Mouse (Mus musculus): ENCODE data around the gene Gm49342. TPM values are rescaled to one million over a fixed set of nuclear protein-coding genes. Genes with fewer than 3 reads are reported as not detected.
"Not testable (repeated sequence)": the region's sequence is repeated elsewhere in the genome, so short reads cannot be mapped to it uniquely, and the experiment has no call there.

Gene Gm49342
- polyA plus RNA-seq, 1 experiment from 2014 or later = not detected

DNA sequence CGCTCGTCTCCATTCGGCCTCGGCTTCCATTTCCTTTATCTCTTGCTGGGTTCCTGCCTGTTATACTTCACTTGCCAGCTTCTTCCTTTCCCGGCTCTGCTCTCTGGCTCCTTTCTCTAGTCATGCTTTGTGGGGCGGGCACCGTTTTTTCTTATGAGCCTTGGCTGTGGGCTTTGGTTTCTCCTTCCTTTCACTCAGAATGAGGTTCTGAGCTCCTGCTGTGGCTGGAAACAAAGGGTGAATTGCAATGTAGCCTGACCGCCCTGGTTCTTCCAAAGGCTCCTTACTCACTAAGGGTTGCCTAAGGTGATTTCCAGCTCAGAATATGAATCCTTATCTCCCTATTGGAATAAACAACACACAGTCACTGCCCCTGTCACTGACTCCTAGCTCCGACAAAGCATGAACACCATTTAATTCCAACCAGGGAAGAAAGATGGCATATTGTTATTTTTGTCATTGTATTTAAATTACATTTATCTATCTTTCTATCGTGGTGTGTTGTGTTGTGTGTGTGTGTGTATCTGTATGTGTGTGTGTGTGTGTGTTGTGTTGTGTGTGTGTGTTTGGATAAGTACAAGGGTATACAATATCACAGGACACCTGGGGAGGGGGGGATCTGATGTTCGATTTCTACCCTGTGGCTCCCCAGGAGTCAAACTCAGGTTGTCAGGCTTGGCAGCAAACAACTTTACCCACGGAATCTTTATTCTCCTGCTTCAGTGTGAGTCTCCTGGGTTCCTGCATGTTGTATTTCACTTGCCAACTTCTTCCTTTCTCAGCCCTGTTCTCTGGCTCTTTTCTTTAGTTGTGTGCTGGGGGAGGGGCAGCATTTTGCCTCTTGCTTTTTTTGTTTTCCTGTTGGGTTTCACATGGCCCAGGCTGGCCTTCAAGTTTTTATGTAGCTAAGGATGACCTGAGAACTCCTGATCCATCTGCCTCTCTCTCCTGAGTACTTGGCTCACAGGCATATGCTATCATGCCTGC lies 25.5 kb downstream of the Gm49342 start:
- peaks cover 13% of the 10 kb centered on the region for H3K4me1 ChIP-seq (replicated peaks)
- no peaks in the 10 kb centered on the region for H3K27me3 ChIP-seq
- H3K9ac ChIP-seq = no peak overlapping the region
- H3K4me3 ChIP-seq (replicated peaks) = no peak overlapping the region
- DNase-seq (no peak), ATAC-seq (ENCODE audit: low read depth) (no peak)
- H3K4me2 ChIP-seq = peak overlapping the region; percentile 17; the same call in 1 of the 2 replicates
- 27% methylated on average over 12 of the region's 12 CpGs for WGBS (ENCODE audit: insufficient replicate concordance)
- no peaks in the 10 kb centered on the region for H3K9me3 ChIP-seq (replicated peaks)
- H3K27ac ChIP-seq = no peak overlapping the region
- no peaks in the 10 kb centered on the region for H3K36me3 ChIP-seq

DNA sequence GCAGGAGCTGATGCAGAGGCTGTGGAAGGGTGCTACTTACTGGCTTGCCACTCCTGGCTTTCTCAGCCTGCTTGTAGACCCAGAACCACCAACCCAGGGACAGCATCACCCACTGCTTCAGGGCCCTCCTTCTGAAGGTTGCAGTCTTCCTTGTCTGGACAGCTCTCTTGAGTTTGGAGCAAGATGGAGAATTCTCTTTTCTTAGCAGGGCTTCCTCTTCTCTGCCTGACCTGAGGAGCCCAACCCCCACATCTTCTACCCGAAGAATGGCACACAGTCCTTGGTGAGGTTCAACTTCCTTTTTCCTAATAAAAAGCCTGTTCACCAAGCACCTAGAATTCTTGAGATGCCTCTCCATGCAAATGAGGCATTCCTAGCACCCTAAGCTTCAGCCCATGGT lies 26.5 kb downstream of the Gm49342 start:
- no peaks in the 10 kb centered on the region for H3K36me3 ChIP-seq
- no peaks in the 10 kb centered on the region for H3K27me3 ChIP-seq
- no peak for DNase-seq
- 13% methylated on average over 1 of the region's 1 CpGs for WGBS (ENCODE audit: insufficient replicate concordance)
- H3K9ac ChIP-seq = no peak overlapping the region
- H3K4me3 ChIP-seq (replicated peaks) = no peak overlapping the region
- no peak overlapping the region for H3K4me2 ChIP-seq
- no peaks in the 10 kb centered on the region for H3K9me3 ChIP-seq (replicated peaks)
- H3K4me1 ChIP-seq (replicated peaks) = peaks cover 13% of the 10 kb centered on the region
- H3K27ac ChIP-seq = no peak overlapping the region
- ATAC-seq (ENCODE audit: low read depth) = no peak

DNA sequence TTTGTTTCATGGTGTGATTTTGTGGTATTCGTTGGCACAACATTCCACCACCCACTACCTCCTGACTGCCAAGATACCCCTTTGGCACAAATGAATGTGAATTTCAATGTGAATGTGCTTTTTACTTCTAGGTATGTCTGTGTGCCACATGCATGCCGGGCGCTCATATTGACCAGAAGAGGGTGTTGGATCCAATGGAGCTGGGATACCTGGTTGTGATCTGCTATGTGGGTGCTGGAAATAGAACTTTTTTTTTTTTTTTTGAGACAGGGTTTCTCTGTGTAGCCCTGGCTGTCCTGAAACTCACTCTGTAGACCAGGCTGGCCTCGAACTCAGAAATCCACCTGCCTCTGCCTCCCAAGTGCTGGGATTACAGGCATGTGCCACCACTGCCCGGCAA lies 28.7 kb downstream of the Gm49342 start:
- not testable (repeated sequence) for H3K4me3 ChIP-seq (replicated peaks); DNase-seq; H3K9ac ChIP-seq; H3K9me3 ChIP-seq (replicated peaks); H3K36me3 ChIP-seq; H3K27ac ChIP-seq; ATAC-seq (ENCODE audit: low read depth); H3K4me2 ChIP-seq; H3K27me3 ChIP-seq
- 72% methylated on average over 5 of the region's 5 CpGs for WGBS (ENCODE audit: insufficient replicate concordance)
- H3K4me1 ChIP-seq (replicated peaks) = peaks cover 13% of the 10 kb centered on the region

DNA sequence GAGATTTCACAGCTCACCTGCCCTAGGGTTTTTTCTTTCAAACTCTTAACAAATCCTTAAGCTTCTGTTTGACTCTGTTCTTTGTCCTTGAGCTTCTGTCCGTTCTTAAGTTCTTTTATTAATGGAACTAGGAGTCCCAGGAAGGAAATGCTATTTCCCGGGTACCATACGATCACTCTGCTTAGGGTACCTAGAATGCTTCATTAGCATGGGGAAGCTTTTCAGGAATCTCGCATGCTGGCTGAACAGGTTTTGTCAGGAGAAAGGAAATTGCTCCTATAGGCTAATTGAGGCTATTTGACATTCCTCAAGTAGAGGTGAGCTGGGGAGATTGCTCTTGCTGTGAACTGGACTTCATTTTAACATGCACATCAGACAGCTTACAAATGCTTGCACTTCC lies 29.4 kb downstream of the Gm49342 start:
- ATAC-seq (ENCODE audit: low read depth) = no peak
- H3K4me2 ChIP-seq = no peak overlapping the region
- no peak overlapping the region for H3K27ac ChIP-seq
- H3K9me3 ChIP-seq (replicated peaks) = no peaks in the 10 kb centered on the region
- no peak overlapping the region for H3K4me3 ChIP-seq (replicated peaks)
- no peak for DNase-seq
- no peaks in the 10 kb centered on the region for H3K36me3 ChIP-seq
- H3K27me3 ChIP-seq = no peaks in the 10 kb centered on the region
- 55% methylated on average over 4 of the region's 4 CpGs for WGBS (ENCODE audit: insufficient replicate concordance)
- no peak overlapping the region for H3K9ac ChIP-seq
- H3K4me1 ChIP-seq (replicated peaks) = peaks cover 13% of the 10 kb centered on the region

DNA sequence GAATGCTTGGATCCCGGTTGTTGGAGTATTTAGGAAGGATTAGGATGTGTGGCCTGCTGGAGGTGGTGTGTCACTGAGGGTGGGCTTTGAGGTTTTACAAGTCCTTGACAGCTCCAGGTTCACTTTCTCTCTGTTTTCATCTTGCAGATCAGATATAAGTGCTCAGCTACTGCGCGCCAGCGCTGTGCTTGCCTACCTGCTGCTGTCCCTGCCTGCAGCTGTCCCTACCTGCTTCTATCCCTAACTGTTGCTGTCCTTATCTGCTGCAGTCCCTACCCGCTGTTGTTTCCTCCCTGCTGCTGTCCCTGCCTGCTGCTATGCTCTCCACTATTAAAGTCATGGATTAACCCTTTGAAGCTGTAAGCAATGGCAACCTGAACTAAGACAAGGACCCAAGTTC lies 30.7 kb downstream of the Gm49342 start:
- no peak for DNase-seq
- ATAC-seq (ENCODE audit: low read depth) = no peak
- Histone ChIP-seq H3K36me3 (no peaks in the 10 kb centered on the region), H3K4me3 (replicated peaks) (no peak overlapping the region), H3K9me3 (replicated peaks) (no peaks in the 10 kb centered on the region), H3K9ac (no peak overlapping the region), H3K4me2 (no peak overlapping the region), H3K27me3 (no peaks in the 10 kb centered on the region), H3K27ac (no peak overlapping the region), H3K4me1 (replicated peaks) (peaks cover 6% of the 10 kb centered on the region)
- WGBS (ENCODE audit: insufficient replicate concordance) = 49% methylated on average over 5 of the region's 5 CpGs

DNA sequence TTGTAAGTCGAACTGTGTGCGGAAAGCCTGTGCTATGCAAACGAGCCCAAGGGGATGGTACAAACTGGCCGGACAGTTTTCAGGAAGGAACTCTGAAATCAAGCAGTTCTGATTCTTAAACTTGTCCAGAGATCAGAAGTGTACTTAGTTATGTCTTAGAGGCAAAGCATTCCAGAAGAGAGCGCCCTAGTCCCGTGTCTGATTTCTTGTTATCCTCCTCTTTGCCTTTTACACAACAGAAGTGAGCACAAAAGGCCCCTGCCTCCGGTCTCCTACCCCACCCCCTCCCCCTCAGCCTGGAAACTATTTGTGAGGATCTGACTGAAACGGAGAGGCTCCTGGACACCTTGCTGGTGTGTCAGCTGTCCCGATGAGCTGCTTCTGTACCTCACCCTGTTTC lies 32.4 kb downstream of the Gm49342 start:
- H3K9me3 ChIP-seq (replicated peaks) = no peaks in the 10 kb centered on the region
- ATAC-seq (ENCODE audit: low read depth) (no peak), DNase-seq (no peak)
- no peak overlapping the region for H3K9ac ChIP-seq
- no peak overlapping the region for H3K4me3 ChIP-seq (replicated peaks)
- no peaks in the 10 kb centered on the region for H3K27me3 ChIP-seq
- 28% methylated on average over 9 of the region's 9 CpGs for WGBS (ENCODE audit: insufficient replicate concordance)
- no peaks in the 10 kb centered on the region for H3K36me3 ChIP-seq
- no peak overlapping the region for H3K4me2 ChIP-seq
- H3K4me1 ChIP-seq (replicated peaks) = peaks cover 7% of the 10 kb centered on the region; the same call in 1 of the 2 replicates
- H3K27ac ChIP-seq = no peak overlapping the region

DNA sequence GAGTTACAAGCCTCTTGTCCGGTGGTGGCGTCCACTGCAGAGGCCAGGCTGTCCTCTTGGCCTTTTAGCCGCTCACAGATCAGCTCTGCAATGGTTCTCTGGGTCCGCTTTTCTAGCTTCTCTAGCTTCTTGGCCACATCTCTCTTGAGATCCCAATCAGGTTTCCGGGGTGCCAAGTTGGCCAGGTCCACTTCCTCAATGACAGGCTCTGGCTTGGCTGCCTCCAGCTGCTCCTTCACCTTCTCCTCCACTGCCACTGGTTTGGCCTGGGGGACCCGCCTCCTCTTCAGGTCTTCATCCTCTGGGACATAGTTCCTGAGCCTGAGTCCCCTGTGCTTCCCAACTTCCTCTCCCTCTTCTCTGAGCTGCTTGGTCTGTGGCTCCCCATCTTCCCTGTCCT lies 34.1 kb downstream of the Gm49342 start:
- not testable (repeated sequence) for ATAC-seq (ENCODE audit: low read depth); H3K36me3 ChIP-seq; H3K27me3 ChIP-seq; H3K9ac ChIP-seq; H3K9me3 ChIP-seq (replicated peaks); H3K4me1 ChIP-seq (replicated peaks); H3K27ac ChIP-seq; H3K4me2 ChIP-seq; DNase-seq; H3K4me3 ChIP-seq (replicated peaks)
- 42% methylated on average over 6 of the region's 6 CpGs for WGBS (ENCODE audit: insufficient replicate concordance)

DNA sequence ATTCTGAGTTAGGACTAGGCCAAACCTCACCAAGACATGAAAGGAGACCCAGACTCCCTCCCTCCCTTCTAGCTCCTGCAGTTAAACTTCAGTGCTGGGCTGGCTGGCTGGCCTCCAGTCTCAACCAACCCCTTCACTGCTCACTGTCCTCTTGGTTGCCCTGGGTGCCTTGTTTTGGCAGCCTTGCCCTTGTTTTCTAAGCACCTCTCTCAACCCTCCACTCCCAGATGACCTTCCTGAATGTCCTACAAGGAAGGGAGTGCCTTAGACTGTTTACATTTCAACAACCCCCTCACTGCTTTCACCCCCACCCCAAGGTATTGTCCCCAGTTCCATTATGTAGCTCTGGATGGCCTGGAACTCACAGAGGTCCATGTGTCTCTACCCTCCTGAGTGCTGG lies 35.3 kb downstream of the Gm49342 start:
- Histone ChIP-seq H3K9ac (no peak overlapping the region), H3K27me3 (no peaks in the 10 kb centered on the region), H3K4me1 (replicated peaks) (peaks cover 4% of the 10 kb centered on the region; the same call in 1 of the 2 replicates), H3K36me3 (no peaks in the 10 kb centered on the region), H3K4me2 (no peak overlapping the region), H3K9me3 (replicated peaks) (no peaks in the 10 kb centered on the region), H3K27ac (no peak overlapping the region), H3K4me3 (replicated peaks) (no peak overlapping the region)
- ATAC-seq (ENCODE audit: low read depth) (no peak), DNase-seq (no peak)

DNA sequence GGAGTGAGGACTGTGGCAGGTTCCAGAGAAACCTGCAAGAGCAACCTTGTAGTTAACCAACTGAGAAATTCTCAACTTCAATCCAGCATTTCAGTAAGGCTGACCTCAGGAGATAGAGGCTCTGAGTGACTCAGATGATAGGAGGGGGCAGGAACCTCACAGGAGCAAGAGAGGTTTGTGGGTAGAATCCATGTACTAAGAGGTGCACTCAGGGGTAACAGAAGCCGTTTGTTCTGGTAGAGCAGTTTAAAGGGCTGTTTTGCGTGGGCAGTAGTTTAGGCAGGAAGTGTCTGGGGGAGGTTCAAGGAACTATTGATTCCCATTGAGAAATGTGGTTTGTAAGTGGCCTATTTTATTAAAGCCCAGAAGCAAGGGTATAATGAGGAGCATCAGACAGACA lies 36.9 kb downstream of the Gm49342 start:
- DNase-seq = no peak
- Histone ChIP-seq H3K9me3 (replicated peaks) (no peaks in the 10 kb centered on the region), H3K4me2 (no peak overlapping the region), H3K27me3 (no peaks in the 10 kb centered on the region), H3K4me3 (replicated peaks) (no peak overlapping the region), H3K27ac (no peak overlapping the region), H3K4me1 (replicated peaks) (peaks cover 4% of the 10 kb centered on the region; the same call in 1 of the 2 replicates), H3K9ac (no peak overlapping the region), H3K36me3 (no peaks in the 10 kb centered on the region)
- 8% methylated on average over 2 of the region's 2 CpGs for WGBS (ENCODE audit: insufficient replicate concordance)
- ATAC-seq (ENCODE audit: low read depth) = no peak

DNA sequence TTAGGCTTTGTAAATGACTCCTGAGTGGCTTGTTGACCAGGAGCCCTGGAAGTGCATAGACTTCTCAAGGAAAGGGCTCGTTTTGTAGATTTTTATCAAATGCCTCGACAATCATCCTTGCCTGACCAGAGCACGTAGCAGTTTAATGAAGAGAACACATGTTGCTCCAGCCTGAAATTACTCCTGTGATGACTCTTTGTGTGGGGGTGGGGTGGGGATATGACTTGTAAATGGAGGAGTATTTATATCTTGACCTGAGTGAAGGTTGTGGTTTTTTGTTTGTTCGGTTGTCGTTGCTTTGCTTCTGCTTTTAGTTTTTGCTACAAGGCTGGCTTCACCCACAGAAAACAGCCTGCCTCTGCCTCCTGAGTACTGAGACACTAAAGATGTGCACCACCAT lies 37.5 kb downstream of the Gm49342 start:
- Histone ChIP-seq H3K4me1 (replicated peaks) (peaks cover 4% of the 10 kb centered on the region; the same call in 1 of the 2 replicates), H3K27ac (no peak overlapping the region), H3K4me2 (no peak overlapping the region), H3K27me3 (no peaks in the 10 kb centered on the region), H3K36me3 (no peaks in the 10 kb centered on the region), H3K9me3 (replicated peaks) (no peaks in the 10 kb centered on the region), H3K4me3 (replicated peaks) (no peak overlapping the region), H3K9ac (no peak overlapping the region)
- no peak for ATAC-seq (ENCODE audit: low read depth)
- no peak for DNase-seq
- 16% methylated on average over 5 of the region's 5 CpGs for WGBS (ENCODE audit: insufficient replicate concordance)

DNA sequence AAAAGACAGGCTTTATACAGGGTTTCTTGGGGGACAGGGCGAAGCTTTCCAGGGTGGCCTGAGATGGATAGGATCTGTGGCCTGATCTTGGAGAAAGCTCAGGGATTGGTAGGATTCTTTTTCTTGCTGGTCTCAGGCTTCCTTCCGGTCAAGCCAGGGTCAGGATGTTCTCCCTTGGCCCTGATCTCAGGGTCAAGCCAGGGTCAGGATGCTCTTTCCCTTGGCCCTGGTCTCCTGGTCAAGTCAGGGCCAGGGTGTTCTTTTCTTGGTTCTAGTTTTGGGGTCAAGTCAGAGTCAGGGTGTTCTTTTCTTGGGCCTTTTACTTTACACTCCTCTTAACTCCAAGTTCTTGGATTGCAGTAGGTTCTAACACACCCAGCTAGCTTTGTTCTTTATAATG lies 43.4 kb downstream of the Gm49342 start:
- no peak for DNase-seq
- Histone ChIP-seq H3K9me3 (replicated peaks) (no peaks in the 10 kb centered on the region), H3K9ac (no peak overlapping the region), H3K27me3 (no peaks in the 10 kb centered on the region), H3K4me1 (replicated peaks) (no peaks in the 10 kb centered on the region), H3K27ac (no peak overlapping the region), H3K4me2 (no peak overlapping the region), H3K36me3 (no peaks in the 10 kb centered on the region), H3K4me3 (replicated peaks) (no peak overlapping the region)
- no peak for ATAC-seq (ENCODE audit: low read depth)
- WGBS (ENCODE audit: insufficient replicate concordance) = 63% methylated on average over 2 of the region's 2 CpGs

DNA sequence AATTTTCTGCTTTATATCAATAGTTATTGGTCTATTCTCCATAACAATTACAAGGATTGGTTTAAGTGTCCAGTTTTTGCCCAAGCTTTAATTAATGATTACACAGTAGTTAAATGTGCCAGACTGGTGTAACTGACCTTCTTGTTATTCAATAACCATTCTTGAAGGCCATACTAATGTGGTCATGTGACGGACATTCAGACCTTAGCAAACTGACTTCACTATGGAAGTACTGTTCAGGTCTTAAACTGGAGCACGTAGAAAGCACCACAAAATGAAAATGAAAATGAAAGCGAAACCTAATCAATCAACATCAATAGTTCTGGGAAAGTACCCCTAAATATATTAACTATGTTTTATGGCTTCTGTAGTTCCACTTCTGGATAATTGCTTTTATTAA lies 46.7 kb downstream of the Gm49342 start:
- no peak overlapping the region for H3K9ac ChIP-seq
- no peak overlapping the region for H3K4me3 ChIP-seq (replicated peaks)
- no peaks in the 10 kb centered on the region for H3K4me1 ChIP-seq (replicated peaks)
- no peaks in the 10 kb centered on the region for H3K9me3 ChIP-seq (replicated peaks)
- H3K36me3 ChIP-seq = no peaks in the 10 kb centered on the region
- no peak for ATAC-seq (ENCODE audit: low read depth)
- H3K4me2 ChIP-seq = no peak overlapping the region
- whole genome bisulfite sequencing (ENCODE audit: insufficient replicate concordance) = 61% methylated on average over 3 of the region's 3 CpGs
- no peak overlapping the region for H3K27ac ChIP-seq
- DNase-seq = no peak
- H3K27me3 ChIP-seq = no peaks in the 10 kb centered on the region

All from liver, embryonic 13.5 days (tissue).